Mouse (Mus musculus) adipocyte (in vitro differentiated cells): ENCODE measurements around the gene Kcnj2.

ENCODE experiments used
- DNase-seq: peaks from one replicate; pipeline ENCODE4 v3.0.0-alpha.2; 2016; ENCODE audit warnings: low spot score

Gene Kcnj2

GRCm38 (mm10) chr11:111065635-111066298 lies at the start of gene Kcnj2:
Gene Kcnj2 (plus strand): TSS chr11:111066164.
- DNase-seq = no peak

GRCm38 (mm10) chr11:111016206-111016605 lies 49.8 kb upstream of the Kcnj2 start:
- no peak for DNase-seq

DNA sequence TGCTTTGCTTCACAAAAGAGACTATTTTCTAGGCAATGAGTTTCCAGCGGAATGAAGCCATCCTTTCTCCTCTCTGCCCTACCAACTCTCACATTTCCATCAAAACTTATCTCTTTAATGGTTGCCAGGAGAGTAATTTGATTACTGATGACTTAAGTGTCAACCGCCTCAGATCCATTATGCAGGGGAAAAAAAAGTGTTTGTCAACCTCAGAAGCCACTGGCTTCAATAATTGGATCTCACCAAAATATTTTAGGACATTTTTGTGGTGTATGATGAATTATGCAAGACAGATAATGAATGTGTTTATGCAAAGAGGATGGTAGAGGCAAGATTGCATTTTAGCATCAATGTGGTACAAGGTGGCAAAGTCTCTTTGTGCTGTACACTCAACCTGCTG lies 45.8 kb upstream of the Kcnj2 start:
- no peak for DNase-seq

DNA sequence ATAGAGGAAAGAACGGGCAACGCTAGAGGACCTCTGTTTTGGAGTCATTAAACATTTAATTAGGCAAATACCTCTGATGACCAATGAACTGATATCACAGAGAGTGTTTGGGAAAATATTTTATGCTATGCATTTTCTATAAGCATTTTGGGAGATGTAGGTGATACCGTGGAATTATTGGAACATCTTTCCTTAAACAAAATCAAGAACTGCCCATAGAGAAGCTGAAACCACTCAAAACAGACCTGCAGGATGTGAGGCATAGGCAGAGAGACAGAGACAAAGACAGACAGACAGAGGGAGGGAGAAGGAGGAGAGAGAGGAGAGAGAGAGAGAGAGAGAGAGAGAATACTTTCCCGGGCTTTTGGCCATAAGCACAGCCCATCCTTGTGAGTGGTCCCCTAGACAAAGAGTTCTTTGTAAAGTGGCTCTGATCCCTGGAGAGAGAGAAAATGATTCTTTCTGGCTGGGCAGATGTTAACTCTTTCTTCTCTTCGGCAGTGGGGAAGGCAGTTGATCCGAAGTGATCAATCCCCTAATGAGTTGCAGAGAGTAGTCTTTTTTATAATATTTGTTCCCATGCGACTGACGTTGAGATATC lies 43.2 kb upstream of the Kcnj2 start:
- no peak for DNase-seq

- DNase-seq = peak; percentile 30
Observed at GRCm38 (mm10) chr11:111042175-111042574, 23.8 kb upstream of the Kcnj2 start.

GRCm38 (mm10) chr11:111043298-111043697 lies 22.7 kb upstream of the Kcnj2 start:
- DNase-seq = no peak

DNA sequence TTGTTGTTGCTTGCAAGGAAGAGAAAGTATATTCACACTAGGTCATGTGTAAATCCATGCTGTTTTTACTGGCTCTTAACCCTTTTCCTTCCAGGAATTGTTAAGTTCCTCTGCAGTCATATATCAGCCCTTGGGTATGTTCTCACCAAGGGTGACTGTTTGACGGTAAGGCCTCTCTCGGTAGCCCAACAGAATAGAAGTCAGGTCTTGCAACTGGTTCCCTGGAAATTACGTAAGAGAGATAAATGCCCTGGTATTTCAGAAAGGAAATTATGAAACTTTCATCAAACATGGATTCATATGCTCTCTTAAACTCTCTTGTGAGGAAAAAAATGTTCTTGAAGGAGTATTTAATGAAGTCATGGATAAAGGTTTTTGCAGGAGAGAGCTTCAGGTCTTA lies 11.7 kb upstream of the Kcnj2 start:
- no peak for DNase-seq

GRCm38 (mm10) chr11:111054854-111055822 lies 10.8 kb upstream of the Kcnj2 start:
- DNase-seq = no peak

GRCm38 (mm10) chr11:111056030-111056429 lies 9.9 kb upstream of the Kcnj2 start:
- DNase-seq = no peak

- DNase-seq = no peak
Observed at GRCm38 (mm10) chr11:111057435-111057834, 8.5 kb upstream of the Kcnj2 start.

- no peak for DNase-seq
Observed at GRCm38 (mm10) chr11:111059440-111059839, 6.5 kb upstream of the Kcnj2 start.

- no peak for DNase-seq
Observed at GRCm38 (mm10) chr11:111060216-111060615, 5.7 kb upstream of the Kcnj2 start.

DNA sequence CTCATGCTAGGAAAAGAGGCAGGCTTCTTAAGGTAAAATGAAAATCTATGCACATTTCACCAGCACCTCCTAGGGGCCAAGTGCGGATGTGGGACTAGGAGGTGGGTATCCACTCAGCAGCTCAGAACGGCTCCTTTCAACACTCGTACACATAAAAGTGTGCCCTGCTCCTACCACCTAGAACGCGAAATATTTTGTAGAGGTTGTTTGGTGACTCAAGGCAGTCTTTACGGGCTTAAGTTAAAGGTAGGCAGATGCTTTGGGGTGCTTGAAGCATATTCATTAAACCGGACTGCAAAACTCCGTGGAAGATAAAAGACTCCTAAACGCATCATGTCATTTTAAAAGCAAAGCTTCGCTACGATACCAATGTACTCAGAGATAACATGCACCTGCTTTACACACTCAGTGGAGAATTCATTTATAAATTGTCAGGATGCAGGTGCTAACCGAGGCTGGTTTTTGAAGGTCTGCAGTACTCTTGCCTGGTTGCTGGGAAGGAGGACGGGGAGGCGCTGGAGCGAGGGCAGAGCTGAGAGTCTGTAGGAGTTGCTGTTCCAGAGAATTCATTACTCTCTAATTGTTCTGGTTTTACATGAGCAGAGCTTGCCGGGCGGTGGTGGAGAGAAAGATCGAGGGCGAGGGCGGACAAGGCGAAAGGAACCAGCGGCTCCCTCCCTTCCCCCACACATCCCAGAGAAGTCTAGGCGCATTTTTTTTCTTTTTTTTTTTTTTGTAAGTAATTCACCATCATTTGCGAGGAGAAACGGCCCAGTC lies 1.0 kb upstream of the Kcnj2 start:
- no peak for DNase-seq

- no peak for DNase-seq
Observed at GRCm38 (mm10) chr11:111066299-111066691, 331 bp downstream of the Kcnj2 start.

DNA sequence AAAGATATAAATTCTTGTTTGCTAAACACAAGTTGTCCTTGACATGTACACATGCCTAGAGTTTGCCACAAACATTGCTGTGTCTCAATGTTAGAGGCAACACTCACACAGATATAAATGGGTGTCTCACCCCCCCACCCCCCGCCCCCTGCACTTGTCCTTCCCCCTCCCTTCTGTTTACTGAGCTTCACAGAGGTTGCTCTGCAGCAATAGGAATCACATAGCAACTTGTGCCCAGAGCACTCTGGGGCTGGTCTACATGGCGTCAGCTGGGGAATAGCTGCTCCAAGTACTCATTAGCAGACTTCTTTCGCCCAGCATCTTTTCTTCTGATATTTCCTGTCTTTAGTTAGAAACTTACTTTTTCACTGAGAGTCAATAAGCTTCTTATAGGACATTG lies 1.8 kb downstream of the Kcnj2 start:
- DNase-seq = no peak

GRCm38 (mm10) chr11:111070460-111070859 lies 4.5 kb downstream of the Kcnj2 start:
- no peak for DNase-seq

DNA sequence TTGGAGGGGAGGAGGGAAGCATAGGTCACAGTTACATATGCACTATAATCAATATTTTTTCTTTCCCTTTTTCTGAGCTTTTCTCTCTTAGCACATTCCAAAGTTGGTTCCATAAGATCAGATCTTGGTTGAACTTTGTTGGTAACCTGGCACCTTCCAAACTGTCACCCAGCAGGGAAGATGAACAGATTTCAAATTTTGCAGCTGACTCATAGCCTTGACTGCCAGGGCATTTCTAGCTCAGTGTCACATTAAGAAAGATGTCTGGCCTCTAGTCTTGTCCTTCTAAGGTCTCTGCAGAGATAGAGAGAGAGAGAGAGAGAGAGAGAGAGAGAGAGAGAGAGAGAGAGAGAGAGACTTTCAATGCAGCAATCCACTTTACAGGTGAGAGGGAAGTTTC lies 8.2 kb downstream of the Kcnj2 start:
- DNase-seq = no peak

DNA sequence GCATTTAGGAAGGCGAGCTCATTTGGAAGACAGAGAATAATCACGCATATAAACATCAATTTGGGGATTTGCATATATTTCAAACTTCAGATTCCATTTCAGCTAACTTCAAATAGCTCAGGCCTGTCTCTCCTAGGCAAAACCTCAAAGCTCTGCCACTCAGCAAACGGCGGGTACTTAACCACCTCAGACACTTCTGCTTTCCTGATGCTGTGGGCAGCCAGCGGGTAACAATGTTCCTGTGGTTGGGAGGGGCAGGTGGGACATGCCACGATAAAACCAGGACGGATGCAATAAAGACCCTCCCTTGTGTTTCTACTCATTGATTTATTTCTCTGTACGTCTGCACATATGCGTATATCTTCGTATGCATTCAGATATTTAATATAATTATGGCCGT lies 12.1 kb downstream of the Kcnj2 start:
- DNase-seq = no peak

DNA sequence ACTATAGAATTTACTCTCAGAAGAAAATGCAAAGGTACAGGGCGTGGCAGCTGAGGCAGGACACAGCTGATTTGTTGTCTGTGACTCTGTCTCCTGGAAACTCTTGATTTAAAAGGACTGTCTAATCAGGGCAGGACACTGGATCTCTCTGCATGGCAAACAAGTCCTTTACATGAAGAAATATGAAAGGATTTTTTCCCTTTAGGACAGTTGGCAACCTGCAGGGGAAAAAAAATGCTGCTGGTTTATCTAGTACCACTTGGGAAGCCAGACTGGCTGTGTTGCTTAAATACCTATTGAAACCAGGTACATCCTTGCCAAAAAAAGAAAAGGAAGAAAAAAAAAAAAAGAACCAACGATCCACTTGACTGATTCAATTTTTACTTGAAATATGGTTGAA lies 17.0 kb downstream of the Kcnj2 start:
- no peak for DNase-seq

GRCm38 (mm10) chr11:111086933-111087332 lies 21.0 kb downstream of the Kcnj2 start:
- no peak for DNase-seq

DNA sequence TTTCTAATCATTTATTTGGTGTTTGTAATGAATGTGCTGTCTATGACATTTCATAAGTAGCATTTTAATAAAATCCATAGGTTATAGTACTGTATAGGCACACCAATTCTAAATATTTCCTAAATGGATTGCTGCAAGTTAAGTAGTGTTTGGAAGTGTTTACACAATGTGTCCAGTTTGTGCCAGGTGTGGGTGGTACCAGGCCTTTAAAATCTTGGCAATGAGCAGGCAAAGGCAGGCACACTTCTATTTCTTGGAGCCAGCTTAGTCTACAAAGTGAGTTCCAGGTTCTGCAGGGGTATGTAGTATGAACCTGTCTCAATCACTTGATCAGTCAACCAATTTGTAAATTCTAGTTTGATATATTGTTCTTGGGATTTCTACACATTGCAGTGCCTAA lies 22.3 kb downstream of the Kcnj2 start:
- no peak for DNase-seq

- DNase-seq = no peak
Observed at GRCm38 (mm10) chr11:111088812-111089211, 22.8 kb downstream of the Kcnj2 start.
